Mouse (Mus musculus): ENCODE results near the gene Neb. TPM values are rescaled to one million over a fixed set of nuclear protein-coding genes. Genes with fewer than 3 reads are reported as not detected.

Neb gene
- polyA plus RNA-seq, 1 experiment from 2014 or later = 2.3 TPM

GRCm38 (mm10) chr2:52321866-52322265, 56.4 kb downstream of the Neb start:
- WGBS = 82% methylated on average over 3 of the region's 3 CpGs
- DNase-seq (ENCODE audit: low spot score) (no peak), ATAC-seq (no peak)
- no peaks in the 10 kb centered on the region for H3K9me3 ChIP-seq (ENCODE audit: low read length)
- no peaks in the 10 kb centered on the region for H3K27me3 ChIP-seq (replicated peaks; ENCODE audit: insufficient read depth, low read length)
- H3K4me2 ChIP-seq (replicated peaks; ENCODE audit: low read depth, low read length) = no peak overlapping the region
- H3K36me3 ChIP-seq (ENCODE audit: insufficient read depth, low read length) = no peaks in the 10 kb centered on the region
- no peak overlapping the region for H3K4me3 ChIP-seq (ENCODE audit: low read depth, low read length)
- no peak overlapping the region for H3K9ac ChIP-seq (replicated peaks; ENCODE audit: low read depth)
- TF ChIP-seq CTCF (IDR thresholded peaks at IDR 0.05) (no peak), EP300 (IDR thresholded peaks at IDR 0.05) (no peak)
- no peaks in the 10 kb centered on the region for H3K4me1 ChIP-seq (ENCODE audit: insufficient read depth, low read depth, low read length)
- no peak overlapping the region for H3K27ac ChIP-seq (ENCODE audit: low read length)

GRCm38 (mm10) chr2:52320175-52320574, 58.1 kb downstream of the Neb start:
- H3K4me2 ChIP-seq (replicated peaks; ENCODE audit: low read depth, low read length) = no peak overlapping the region
- H3K9ac ChIP-seq (replicated peaks; ENCODE audit: low read depth) = no peak overlapping the region
- H3K27ac ChIP-seq (ENCODE audit: low read length) = no peak overlapping the region
- no peaks in the 10 kb centered on the region for H3K9me3 ChIP-seq (ENCODE audit: low read length)
- H3K36me3 ChIP-seq (ENCODE audit: insufficient read depth, low read length) = no peaks in the 10 kb centered on the region
- 88% methylated on average over 2 of the region's 2 CpGs for WGBS
- H3K4me1 ChIP-seq (ENCODE audit: insufficient read depth, low read depth, low read length) = no peaks in the 10 kb centered on the region
- ATAC-seq = no peak
- no peaks in the 10 kb centered on the region for H3K27me3 ChIP-seq (replicated peaks; ENCODE audit: insufficient read depth, low read length)
- TF ChIP-seq CTCF (IDR thresholded peaks at IDR 0.05) (no peak), EP300 (IDR thresholded peaks at IDR 0.05) (no peak)
- no peak for DNase-seq (ENCODE audit: low spot score)
- no peak overlapping the region for H3K4me3 ChIP-seq (ENCODE audit: low read depth, low read length)

- no peaks in the 10 kb centered on the region for H3K36me3 ChIP-seq (ENCODE audit: insufficient read depth, low read length)
- no peak overlapping the region for H3K4me2 ChIP-seq (replicated peaks; ENCODE audit: low read depth, low read length)
- WGBS = 39% methylated on average over 5 of the region's 5 CpGs
- no peak overlapping the region for H3K27ac ChIP-seq (ENCODE audit: low read length)
- ATAC-seq (peak; percentile 50), DNase-seq (ENCODE audit: low spot score) (peak; percentile 24)
- no peaks in the 10 kb centered on the region for H3K4me1 ChIP-seq (ENCODE audit: insufficient read depth, low read depth, low read length)
- H3K4me3 ChIP-seq (ENCODE audit: low read depth, low read length) = no peak overlapping the region
- no peak for TF ChIP-seq CTCF (IDR thresholded peaks at IDR 0.05)
- no peak for TF ChIP-seq EP300 (IDR thresholded peaks at IDR 0.05)
- no peaks in the 10 kb centered on the region for H3K9me3 ChIP-seq (ENCODE audit: low read length)
- no peaks in the 10 kb centered on the region for H3K27me3 ChIP-seq (replicated peaks; ENCODE audit: insufficient read depth, low read length)
- H3K9ac ChIP-seq (replicated peaks; ENCODE audit: low read depth) = no peak overlapping the region
These were observed 59.2 kb downstream of the Neb start for GRCm38 (mm10) chr2:52319020-52319567.

GRCm38 (mm10) chr2:52317471-52317870, 60.8 kb downstream of the Neb start:
- Histone ChIP-seq H3K4me2 (replicated peaks; ENCODE audit: low read depth, low read length) (no peak overlapping the region), H3K36me3 (ENCODE audit: insufficient read depth, low read length) (no peaks in the 10 kb centered on the region), H3K27me3 (replicated peaks; ENCODE audit: insufficient read depth, low read length) (no peaks in the 10 kb centered on the region), H3K4me3 (ENCODE audit: low read depth, low read length) (no peak overlapping the region), H3K27ac (ENCODE audit: low read length) (no peak overlapping the region), H3K9ac (replicated peaks; ENCODE audit: low read depth) (no peak overlapping the region), H3K4me1 (ENCODE audit: insufficient read depth, low read depth, low read length) (no peaks in the 10 kb centered on the region), H3K9me3 (ENCODE audit: low read length) (no peaks in the 10 kb centered on the region)
- no peak for ATAC-seq
- WGBS = 80% methylated on average over 4 of the region's 4 CpGs
- TF ChIP-seq CTCF (IDR thresholded peaks at IDR 0.05) = no peak
- TF ChIP-seq EP300 (IDR thresholded peaks at IDR 0.05) = no peak
- no peak for DNase-seq (ENCODE audit: low spot score)

GRCm38 (mm10) chr2:52315737-52316136, 62.5 kb downstream of the Neb start:
- ATAC-seq = no peak
- no peak for TF ChIP-seq CTCF (IDR thresholded peaks at IDR 0.05)
- no peak for TF ChIP-seq EP300 (IDR thresholded peaks at IDR 0.05)
- no peak overlapping the region for H3K9ac ChIP-seq (replicated peaks; ENCODE audit: low read depth)
- H3K27me3 ChIP-seq (replicated peaks; ENCODE audit: insufficient read depth, low read length) = no peaks in the 10 kb centered on the region
- WGBS = 56% methylated on average over 3 of the region's 3 CpGs
- H3K36me3 ChIP-seq (ENCODE audit: insufficient read depth, low read length) = no peaks in the 10 kb centered on the region
- no peaks in the 10 kb centered on the region for H3K4me1 ChIP-seq (ENCODE audit: insufficient read depth, low read depth, low read length)
- H3K9me3 ChIP-seq (ENCODE audit: low read length) = no peaks in the 10 kb centered on the region
- H3K4me3 ChIP-seq (ENCODE audit: low read depth, low read length) = no peak overlapping the region
- no peak overlapping the region for H3K27ac ChIP-seq (ENCODE audit: low read length)
- no peak overlapping the region for H3K4me2 ChIP-seq (replicated peaks; ENCODE audit: low read depth, low read length)
- DNase-seq (ENCODE audit: low spot score) = no peak

- Histone ChIP-seq H3K27ac (ENCODE audit: low read length) (no peak overlapping the region), H3K9ac (replicated peaks; ENCODE audit: low read depth) (no peak overlapping the region), H3K27me3 (replicated peaks; ENCODE audit: insufficient read depth, low read length) (no peaks in the 10 kb centered on the region), H3K4me3 (ENCODE audit: low read depth, low read length) (no peak overlapping the region), H3K4me2 (replicated peaks; ENCODE audit: low read depth, low read length) (no peak overlapping the region), H3K9me3 (ENCODE audit: low read length) (no peaks in the 10 kb centered on the region), H3K4me1 (ENCODE audit: insufficient read depth, low read depth, low read length) (no peaks in the 10 kb centered on the region), H3K36me3 (ENCODE audit: insufficient read depth, low read length) (no peaks in the 10 kb centered on the region)
- TF ChIP-seq EP300 (IDR thresholded peaks at IDR 0.05) (no peak), CTCF (IDR thresholded peaks at IDR 0.05) (no peak)
- ATAC-seq (no peak), DNase-seq (ENCODE audit: low spot score) (no peak)
- 88% methylated on average over 7 of the region's 7 CpGs for WGBS
These were observed 63.1 kb downstream of the Neb start for GRCm38 (mm10) chr2:52314922-52315730.
